In genomic region chr2:75425791-75426190, GRCm38 (mm10) we compare ENCODE assay signal across 12 mouse cellular contexts.
DNase-seq lines count a peak whose midpoint lies in the region; ATAC-seq and TF ChIP-seq lines count a peak whose summit lies in the region.
"Had no signal": no experiment of that assay in that cellular context is flagged by ENCODE, and none has a peak within 500 bp of the region (broad histone marks: within the 10 kb centered on the region; RNA-seq: fewer than 3 reads in every experiment).

No protein-coding gene starts in this region.

- no peaks in the 10 kb centered on the region for H3K27me3 ChIP-seq in hindbrain, embryonic 10.5 days (ENCODE audit: insufficient read depth, poor library complexity, severe bottlenecking)
- H3K27me3 ChIP-seq in hindbrain, postnatal 0 days (ENCODE audit: insufficient read depth, low read length) = no peaks in the 10 kb centered on the region
- no peaks in the 10 kb centered on the region for H3K27me3 ChIP-seq in forebrain, embryonic 15.5 days
- no peaks in the 10 kb centered on the region for H3K27me3 ChIP-seq in midbrain, embryonic 12.5 days
- H3K27me3 ChIP-seq in neural tube, embryonic 15.5 days (replicated peaks) = no peaks in the 10 kb centered on the region
- H3K27me3 ChIP-seq: liver, embryonic 13.5 days had no signal

- no peak for DNase-seq in hindbrain, embryonic 10.5 days (ENCODE audit: low spot score)
- DNase-seq in hindbrain, postnatal 0 days (ENCODE audit: low spot score) = no peak
- no peak for DNase-seq in gastrocnemius, postnatal 10 days
- DNase-seq in cerebellum, postnatal 10 days = no peak
- DNase-seq: heart, adult 11 months; kidney, adult 8-10 months; liver, embryonic 13.5 days had no signal

- H3K4me3 ChIP-seq in hindbrain, embryonic 10.5 days = no peak overlapping the region
- no peak overlapping the region for H3K4me3 ChIP-seq in hindbrain, postnatal 0 days (ENCODE audit: low read length)
- H3K4me3 ChIP-seq in forebrain, embryonic 15.5 days = no peak overlapping the region
- no peak overlapping the region for H3K4me3 ChIP-seq in midbrain, embryonic 12.5 days
- H3K4me3 ChIP-seq in neural tube, embryonic 15.5 days (replicated peaks) = no peak overlapping the region
- H3K4me3 ChIP-seq: liver, embryonic 13.5 days had no signal

- no peak overlapping the region for H3K9ac ChIP-seq in hindbrain, postnatal 0 days (replicated peaks; ENCODE audit: low read length)
- H3K9ac ChIP-seq in forebrain, embryonic 15.5 days (replicated peaks) = no peak overlapping the region
- H3K9ac ChIP-seq in midbrain, embryonic 12.5 days (replicated peaks) = no peak overlapping the region
- no peak overlapping the region for H3K9ac ChIP-seq in neural tube, embryonic 15.5 days (replicated peaks)
- H3K9ac ChIP-seq: liver, embryonic 13.5 days had no signal

- no peaks in the 10 kb centered on the region for H3K9me3 ChIP-seq in hindbrain, embryonic 10.5 days
- H3K9me3 ChIP-seq in hindbrain, postnatal 0 days (ENCODE audit: low read length) = no peaks in the 10 kb centered on the region
- no peaks in the 10 kb centered on the region for H3K9me3 ChIP-seq in forebrain, embryonic 15.5 days
- no peaks in the 10 kb centered on the region for H3K9me3 ChIP-seq in midbrain, embryonic 12.5 days
- no peaks in the 10 kb centered on the region for H3K9me3 ChIP-seq in neural tube, embryonic 15.5 days (replicated peaks)
- H3K9me3 ChIP-seq: liver, embryonic 13.5 days had no signal

- ATAC-seq in hindbrain, postnatal 0 days = no peak
- no peak for ATAC-seq in forebrain, embryonic 15.5 days (replicated peaks)
- ATAC-seq in midbrain, embryonic 12.5 days (ENCODE audit: low FRiP score, low read depth) = no peak
- ATAC-seq in neural tube, embryonic 15.5 days (ENCODE audit: low FRiP score) = no peak
- ATAC-seq in erythroblast, adult 5-6 weeks (replicated peaks; ENCODE audit: low FRiP score, poor library complexity, severe bottlenecking) = no peak
- ATAC-seq: activated CD4-positive, CD25-positive, alpha-beta regulatory T cell, adult 4 months had no signal

- H3K4me2 ChIP-seq in hindbrain, postnatal 0 days (ENCODE audit: low read depth, low read length) = no peak overlapping the region
- 0 out of 2 replicates have a peak overlapping the region, but pooled peaks have one; percentile 10 for H3K4me2 ChIP-seq in forebrain, embryonic 15.5 days (replicated peaks)
- peak overlapping the region; percentile 16; the same call in 1 of the 2 replicates for H3K4me2 ChIP-seq in midbrain, embryonic 12.5 days (replicated peaks)
- no peak overlapping the region for H3K4me2 ChIP-seq in neural tube, embryonic 15.5 days
- H3K4me2 ChIP-seq: liver, embryonic 13.5 days had no signal

- TF ChIP-seq CTCF in hindbrain, postnatal 0 days (IDR thresholded peaks at IDR 0.05; ENCODE audit: low read depth) = no peak

- peaks cover 33% of the 10 kb centered on the region for H3K4me1 ChIP-seq in hindbrain, embryonic 10.5 days (replicated peaks)
- no peaks in the 10 kb centered on the region for H3K4me1 ChIP-seq in hindbrain, postnatal 0 days (ENCODE audit: insufficient read depth, low read length)
- H3K4me1 ChIP-seq in forebrain, embryonic 15.5 days = peaks cover 36% of the 10 kb centered on the region
- H3K4me1 ChIP-seq in midbrain, embryonic 12.5 days = peaks cover 29% of the 10 kb centered on the region
- H3K4me1 ChIP-seq in neural tube, embryonic 15.5 days = peaks cover 29% of the 10 kb centered on the region
- H3K4me1 ChIP-seq: liver, embryonic 13.5 days had no signal

- H3K36me3 ChIP-seq in hindbrain, embryonic 10.5 days = no peaks in the 10 kb centered on the region
- H3K36me3 ChIP-seq in hindbrain, postnatal 0 days (ENCODE audit: insufficient read depth, low read length) = no peaks in the 10 kb centered on the region
- H3K36me3 ChIP-seq in forebrain, embryonic 15.5 days = no peaks in the 10 kb centered on the region
- H3K36me3 ChIP-seq in midbrain, embryonic 12.5 days = no peaks in the 10 kb centered on the region
- H3K36me3 ChIP-seq in neural tube, embryonic 15.5 days = no peaks in the 10 kb centered on the region
- H3K36me3 ChIP-seq: liver, embryonic 13.5 days had no signal

- 63% methylated on average over 9 of the region's 9 CpGs for WGBS in hindbrain, embryonic 10.5 days
- WGBS in hindbrain, postnatal 0 days = 43% methylated on average over 9 of the region's 9 CpGs
- 45% methylated on average over 9 of the region's 9 CpGs for WGBS in forebrain, embryonic 15.5 days
- 56% methylated on average over 9 of the region's 9 CpGs for WGBS in midbrain, embryonic 12.5 days
- 45% methylated on average over 9 of the region's 9 CpGs for whole genome bisulfite sequencing in neural tube, embryonic 15.5 days

- H3K27ac ChIP-seq in hindbrain, embryonic 10.5 days = peak overlapping the region; percentile 60
- H3K27ac ChIP-seq in hindbrain, postnatal 0 days = no peak overlapping the region
- peak overlapping the region; percentile 76 for H3K27ac ChIP-seq in forebrain, embryonic 15.5 days (replicated peaks)
- H3K27ac ChIP-seq in midbrain, embryonic 12.5 days (replicated peaks) = peak overlapping the region; percentile 78
- H3K27ac ChIP-seq in neural tube, embryonic 15.5 days (replicated peaks) = peak overlapping the region; percentile 10; the same call in 1 of the 2 replicates
- H3K27ac ChIP-seq: liver, embryonic 13.5 days had no signal

Comparison
In these comparisons a context has a peak if more than half of its experiments do, and no peak if none do; other contexts are left out.
1. H3K4me2 ChIP-seq: peak in forebrain, embryonic 15.5 days (single experiment) and midbrain, embryonic 12.5 days (single experiment); none in hindbrain, postnatal 0 days (single experiment) and neural tube, embryonic 15.5 days (single experiment).